Mouse (Mus musculus) embryonic facial prominence, embryonic 11.5 days (tissue): ENCODE measurements at regions not wholly inside any gene's neighbourhood (a gene's known extent, or its start where the extent isn't known, plus 50 kb on each side); places are given as distances from the start of the nearest gene placed in this dataset.

Experiments
- ATAC-seq: fragments of 200-750 bp; cut with Nextera tagmentation; replicated peaks from 2 replicates; pipeline ENCODE4 v1.8.0; 2017; ENCODE audit warnings: low read depth; ENCODE audit not compliant: insufficient number of reproducible peaks, low FRiP score, low TSS enrichment
- DNase-seq: peaks from one replicate; pipeline ENCODE4 v3.0.0-alpha.2; 2015; ENCODE audit warnings: low spot score
- H3K27ac ChIP-seq: fragments of 300-500 bp; sonication (generic); replicated peaks from 2 replicates; pipeline ENCODE4 v1.5.1; 2014; ENCODE audit warnings: mild to moderate bottlenecking, low read depth, low read length, control low read depth
- H3K27me3 ChIP-seq: fragments of 300-500 bp; sonication (generic); 2 replicates; pipeline ENCODE4 v1.6.1; 2014; ENCODE audit warnings: mild to moderate bottlenecking, low read length, moderate library complexity, mixed read lengths; ENCODE audit not compliant: control insufficient read depth, insufficient read depth
- H3K36me3 ChIP-seq: fragments of 300-500 bp; sonication (generic); replicated peaks from 2 replicates; pipeline ENCODE4 v1.6.1; 2014; ENCODE audit warnings: low read depth, mild to moderate bottlenecking, low read length, moderate library complexity, mixed read lengths; ENCODE audit not compliant: control insufficient read depth, insufficient read depth
- H3K4me1 ChIP-seq: fragments of 300-500 bp; sonication (generic); 2 replicates; pipeline ENCODE4 v1.6.1; 2014; ENCODE audit warnings: low read length, mixed read lengths; ENCODE audit not compliant: control insufficient read depth, insufficient read depth
- H3K4me2 ChIP-seq: fragments of 300-500 bp; sonication (generic); 2 replicates; pipeline ENCODE4 v1.6.1; 2014; ENCODE audit warnings: low read depth, mild to moderate bottlenecking, control low read depth, low read length, moderate library complexity
- H3K4me3 ChIP-seq: fragments of 300-500 bp; sonication (generic); 2 replicates; pipeline ENCODE4 v1.5.1; 2014; ENCODE audit warnings: low read depth, low read length, control low read depth
- H3K9ac ChIP-seq: fragments of 300-500 bp; sonication (generic); replicated peaks from 2 replicates; pipeline ENCODE4 v1.6.1; 2014; ENCODE audit warnings: mild to moderate bottlenecking, control low read depth, low read length
- H3K9me3 ChIP-seq: fragments of 300-500 bp; sonication (generic); replicated peaks from 2 replicates; pipeline ENCODE4 v1.6.1; 2016; ENCODE audit warnings: mild to moderate bottlenecking, low read length, inconsistent platforms, mixed read lengths; ENCODE audit not compliant: control insufficient read depth
- WGBS: fragments of 180-500 bp; shearing (Covaris S2); extraction: QIAGEN DNeasy Blood & Tissue Kit; methylation state at CpG from one replicate; pipeline ENCODE4 v1.1.7; 2014; 5-methylcytosine and 5-hydroxymethylcytosine counted together

DNA sequence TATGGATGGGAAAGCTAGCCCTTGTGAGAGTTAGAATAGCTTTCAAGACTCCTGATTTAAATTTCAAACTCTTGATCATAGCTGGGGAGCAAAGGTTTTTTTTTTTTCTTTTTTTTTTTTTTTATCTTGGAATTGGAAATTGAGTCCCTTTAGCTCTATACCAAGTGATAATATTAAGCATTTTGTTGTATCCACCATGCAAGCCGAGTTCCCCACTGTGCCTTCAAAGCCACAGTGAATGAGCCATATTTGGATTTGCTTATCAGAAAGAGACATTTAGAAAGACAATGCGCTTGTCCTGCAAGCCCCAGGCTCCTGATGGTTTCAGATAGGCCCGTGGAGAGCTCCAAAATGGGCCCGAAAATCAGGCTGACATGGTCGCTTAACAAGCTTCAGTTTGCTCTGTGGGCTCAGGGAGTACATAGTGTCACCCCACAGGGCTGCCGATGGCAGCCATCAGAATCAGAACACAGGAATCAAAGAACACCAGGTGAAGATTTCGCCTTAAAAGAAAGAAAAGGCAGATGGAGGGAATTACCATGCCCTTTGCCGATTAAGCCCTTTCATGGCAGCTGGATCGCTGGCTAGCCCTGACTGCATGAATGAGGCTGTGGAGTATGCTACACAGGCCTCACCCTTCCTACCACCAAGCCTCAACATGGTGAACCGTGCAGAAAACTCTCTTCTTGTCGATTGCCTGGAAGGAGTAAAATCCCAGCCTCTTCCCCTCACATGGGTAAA, 351.0 kb upstream of the Tenm3 start:
- DNase-seq, result no peak
- Histone ChIP-seq H3K9me3 (no peaks in the 10 kb centered on the region), H3K4me3 (no peak overlapping the region), H3K36me3 (no peaks in the 10 kb centered on the region), H3K4me1 (no peaks in the 10 kb centered on the region), H3K27me3 (no peaks in the 10 kb centered on the region), H3K27ac (no peak overlapping the region), H3K4me2 (no peak overlapping the region), H3K9ac (no peak overlapping the region)
- 63% methylated on average over 11 of the region's 11 CpGs for WGBS
- no peak for ATAC-seq

DNA sequence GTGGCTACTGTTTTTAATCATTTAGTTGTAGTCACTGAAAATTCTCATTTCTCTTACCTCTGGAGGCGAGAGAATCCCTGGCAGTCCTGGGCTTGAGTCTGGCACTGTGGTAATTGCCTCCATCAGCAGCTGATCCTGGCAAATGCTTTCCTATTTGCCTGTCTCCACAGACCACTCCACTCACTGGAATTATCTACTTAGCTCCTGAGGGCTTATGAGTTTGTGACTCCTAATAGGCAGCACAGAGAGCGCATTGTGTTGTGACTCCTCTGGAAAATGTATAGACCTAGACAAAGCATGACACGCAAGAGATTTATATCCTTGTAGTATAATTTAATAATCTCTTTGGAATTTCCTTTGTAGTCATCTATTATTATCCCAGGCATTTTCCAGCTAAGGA, 343.1 kb upstream of the Tenm3 start:
- 67% methylated on average over 3 of the region's 3 CpGs for WGBS
- Histone ChIP-seq H3K4me2 (no peak overlapping the region), H3K27me3 (no peaks in the 10 kb centered on the region), H3K27ac (no peak overlapping the region), H3K4me3 (no peak overlapping the region), H3K4me1 (no peaks in the 10 kb centered on the region), H3K9me3 (no peaks in the 10 kb centered on the region), H3K9ac (no peak overlapping the region), H3K36me3 (no peaks in the 10 kb centered on the region)
- peak; percentile 20 for DNase-seq
- ATAC-seq, result no peak

DNA sequence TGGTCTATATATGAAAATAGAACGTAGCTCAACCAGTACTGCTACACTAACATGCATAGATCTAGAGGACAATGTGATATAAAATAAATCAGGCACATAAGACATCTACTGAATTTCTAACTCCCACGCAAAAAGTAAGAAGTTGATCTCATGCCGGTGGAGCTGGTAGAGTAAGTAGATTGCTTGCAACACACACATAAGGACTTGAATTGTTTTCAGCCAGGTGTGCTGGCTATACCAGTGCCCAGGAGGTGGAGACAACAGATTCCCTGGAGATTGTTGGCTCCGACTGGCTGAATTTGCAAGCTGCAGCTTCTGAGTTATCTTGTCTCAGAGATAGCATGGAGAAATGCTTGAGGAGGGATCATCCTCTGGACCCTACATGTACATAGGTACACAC, 331.6 kb upstream of the Tenm3 start:
- ATAC-seq, result no peak
- Histone ChIP-seq H3K9me3 (no peaks in the 10 kb centered on the region), H3K27ac (no peak overlapping the region), H3K36me3 (no peaks in the 10 kb centered on the region), H3K27me3 (no peaks in the 10 kb centered on the region), H3K4me3 (no peak overlapping the region), H3K9ac (no peak overlapping the region), H3K4me2 (no peak overlapping the region), H3K4me1 (no peaks in the 10 kb centered on the region)
- DNase-seq, result no peak
- 85% methylated on average over 4 of the region's 4 CpGs for WGBS

DNA sequence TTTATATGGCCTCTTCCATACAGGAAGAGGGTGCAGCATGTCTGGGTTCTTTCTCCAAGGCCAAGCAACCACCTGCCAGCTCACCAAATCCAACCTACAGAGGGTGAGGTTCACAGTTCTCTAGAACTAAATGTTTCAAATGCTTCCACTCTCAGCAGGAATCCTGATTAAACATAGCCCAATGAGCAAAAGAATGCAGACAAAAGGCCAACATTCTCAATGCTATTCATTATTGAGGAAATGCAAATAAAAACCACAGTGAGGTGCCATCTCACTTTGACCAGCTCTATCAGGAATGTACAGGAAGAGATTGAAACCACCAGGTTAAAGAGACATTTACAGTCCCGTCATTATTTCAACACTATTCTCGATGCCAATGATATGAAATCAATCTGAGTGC, 331.2 kb upstream of the Tenm3 start:
- Histone ChIP-seq H3K27ac (no peak overlapping the region), H3K27me3 (no peaks in the 10 kb centered on the region), H3K4me2 (no peak overlapping the region), H3K4me1 (no peaks in the 10 kb centered on the region), H3K9ac (no peak overlapping the region), H3K9me3 (no peaks in the 10 kb centered on the region), H3K36me3 (no peaks in the 10 kb centered on the region), H3K4me3 (no peak overlapping the region)
- no peak for DNase-seq
- no peak for ATAC-seq
- 85% methylated on average over 2 of the region's 2 CpGs for WGBS

DNA sequence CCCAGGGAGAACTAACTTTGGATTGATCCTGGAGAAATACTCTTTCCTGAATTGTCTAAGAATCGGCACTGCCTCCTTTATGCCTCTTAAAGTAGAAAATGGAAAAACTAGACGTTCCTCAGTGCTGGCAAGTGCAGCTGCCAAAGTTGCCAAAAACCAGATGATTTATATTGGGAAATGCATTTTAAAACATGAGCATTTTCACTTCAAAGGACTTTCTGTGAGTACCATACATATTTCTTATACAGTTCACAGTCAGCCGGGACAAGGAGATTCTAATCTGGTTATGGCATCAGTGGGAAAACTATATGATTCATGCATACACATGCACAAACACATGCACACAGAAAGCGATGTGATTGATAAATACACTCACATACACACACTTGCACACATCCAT, 315.6 kb upstream of the Tenm3 start:
- DNase-seq, result no peak
- H3K4me1 ChIP-seq, result no peaks in the 10 kb centered on the region
- H3K9me3 ChIP-seq, result no peaks in the 10 kb centered on the region
- H3K9ac ChIP-seq, result no peak overlapping the region
- no peak for ATAC-seq
- 84% methylated on average over 4 of the region's 4 CpGs for WGBS
- H3K36me3 ChIP-seq, result no peaks in the 10 kb centered on the region
- H3K4me3 ChIP-seq, result no peak overlapping the region
- no peak overlapping the region for H3K27ac ChIP-seq
- no peak overlapping the region for H3K4me2 ChIP-seq
- H3K27me3 ChIP-seq, result no peaks in the 10 kb centered on the region

DNA sequence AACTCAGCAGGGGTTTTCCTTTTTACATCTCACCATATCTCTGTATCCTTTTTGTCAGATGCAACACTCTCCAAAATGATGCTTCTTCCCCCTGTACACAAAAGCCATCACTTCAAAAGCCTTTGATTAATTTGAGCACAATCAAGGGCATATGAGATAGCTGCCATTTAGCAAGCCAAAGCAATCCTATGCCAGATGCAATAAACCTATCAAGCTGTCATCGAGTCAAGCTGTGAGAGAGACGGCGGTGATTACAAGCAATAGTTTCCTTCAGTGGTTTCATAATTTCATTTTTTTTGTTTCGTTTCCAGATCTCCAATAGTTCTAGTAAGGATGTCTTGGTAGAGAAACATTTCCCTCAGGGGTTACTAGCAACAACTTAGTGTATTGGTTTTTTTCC, 314.4 kb upstream of the Tenm3 start:
- ATAC-seq (no peak), DNase-seq (no peak)
- no peak overlapping the region for H3K27ac ChIP-seq
- H3K9me3 ChIP-seq, result no peaks in the 10 kb centered on the region
- no peak overlapping the region for H3K4me2 ChIP-seq
- H3K27me3 ChIP-seq, result no peaks in the 10 kb centered on the region
- H3K36me3 ChIP-seq, result no peaks in the 10 kb centered on the region
- H3K4me3 ChIP-seq, result no peak overlapping the region
- H3K4me1 ChIP-seq, result no peaks in the 10 kb centered on the region
- H3K9ac ChIP-seq, result no peak overlapping the region
- 73% methylated on average over 4 of the region's 4 CpGs for WGBS

DNA sequence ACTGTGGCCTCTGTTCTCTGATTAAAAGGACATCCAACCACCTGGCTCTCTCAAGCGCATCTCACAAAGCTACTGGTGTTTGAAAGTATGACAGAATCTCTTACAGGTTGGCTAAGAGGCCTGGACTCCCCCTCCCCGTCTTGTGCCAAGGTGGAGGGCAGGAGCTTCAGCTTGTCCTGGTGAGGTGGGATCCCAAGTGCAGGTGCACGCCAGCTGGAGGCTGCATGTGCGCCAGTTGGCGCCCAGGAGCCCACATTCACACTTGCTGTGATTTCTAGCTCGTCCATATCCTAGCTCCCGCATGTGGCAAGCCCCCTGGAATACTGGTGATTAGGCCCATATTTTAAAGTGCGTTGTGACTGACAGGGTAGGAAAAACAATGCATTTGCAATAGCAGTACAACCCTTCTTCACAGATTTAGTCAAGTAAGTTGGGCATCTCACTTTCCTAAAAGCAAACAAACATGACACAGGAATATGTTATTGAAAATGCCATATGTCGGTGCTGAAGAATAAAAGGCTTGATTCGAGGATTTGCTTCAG, 292.8 kb upstream of the Tenm3 start:
- WGBS, result 87% methylated on average over 10 of the region's 10 CpGs

DNA sequence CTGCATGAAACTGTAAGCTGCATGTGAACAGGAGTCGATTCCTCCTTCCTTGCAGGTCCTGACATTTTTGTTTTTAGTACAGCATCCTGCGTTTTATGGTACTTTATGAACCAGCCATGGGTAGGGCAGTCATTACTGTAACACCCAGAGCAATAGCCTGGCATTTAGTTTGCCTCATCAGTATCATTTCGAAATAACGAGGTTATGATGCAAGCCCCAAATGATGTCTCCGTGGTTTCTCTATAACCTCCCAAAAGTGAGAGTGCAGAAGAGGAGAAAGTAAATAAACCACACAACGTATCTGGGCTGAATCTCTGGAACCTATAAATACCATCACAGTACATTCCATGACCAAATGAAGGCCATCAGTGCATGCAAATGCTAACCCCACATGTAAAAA, 265.3 kb upstream of the Tenm3 start:
- H3K4me3 ChIP-seq, result no peak overlapping the region
- no peaks in the 10 kb centered on the region for H3K9me3 ChIP-seq
- no peak overlapping the region for H3K27ac ChIP-seq
- ATAC-seq (no peak), DNase-seq (no peak)
- H3K4me1 ChIP-seq, result peaks cover 3% of the 10 kb centered on the region; the same call in 1 of the 2 replicates
- H3K36me3 ChIP-seq, result no peaks in the 10 kb centered on the region
- H3K4me2 ChIP-seq, result no peak overlapping the region
- 49% methylated on average over 6 of the region's 6 CpGs for WGBS
- no peak overlapping the region for H3K9ac ChIP-seq
- no peaks in the 10 kb centered on the region for H3K27me3 ChIP-seq

More for the DNA sequence above, 292.8 kb upstream of the Tenm3 start:
- DNase-seq, result no peak
- H3K9me3 ChIP-seq, result no peaks in the 10 kb centered on the region
- no peaks in the 10 kb centered on the region for H3K4me1 ChIP-seq
- no peak overlapping the region for H3K4me2 ChIP-seq
- no peak for ATAC-seq
- no peak overlapping the region for H3K27ac ChIP-seq
- no peaks in the 10 kb centered on the region for H3K27me3 ChIP-seq
- H3K36me3 ChIP-seq, result no peaks in the 10 kb centered on the region
- no peak overlapping the region for H3K4me3 ChIP-seq
- no peak overlapping the region for H3K9ac ChIP-seq
